ENCODE assay signal across 7 mouse cellular contexts in genomic region chr13:31559419-31560144, GRCm38 (mm10). TPM values are rescaled to one million over a fixed set of nuclear protein-coding genes. Genes with fewer than 3 reads are reported as not detected.
A peak's percentile ranks its signal among the peaks of the same experiment; 100 is the strongest.
DNase-seq lines count a peak whose midpoint lies in the region; ATAC-seq lines count a peak whose summit lies in the region.

No protein-coding gene starts in this region.

- peak overlapping the region; percentile 93 for H3K4me2 ChIP-seq in limb, embryonic 11.5 days (ENCODE audit: low read depth, severe bottlenecking)

- no peaks in the 10 kb centered on the region for H3K36me3 ChIP-seq in limb, embryonic 11.5 days (ENCODE audit: control insufficient read depth, insufficient read depth, low read length)

- peak overlapping the region; percentile 53 for H3K4me3 ChIP-seq in limb, embryonic 11.5 days (ENCODE audit: low read depth, low read length)

- WGBS in limb, embryonic 11.5 days, result under 1% methylated on average over 90 of the region's 92 CpGs

- 0 out of 2 replicates have a peak, but pooled peaks have one; percentile 33 for ATAC-seq in limb, embryonic 11.5 days (ENCODE audit: insufficient number of reproducible peaks, low FRiP score, low TSS enrichment, low read depth)

- H3K4me1 ChIP-seq in limb, embryonic 11.5 days (ENCODE audit: control insufficient read depth, insufficient read depth, low read length), result peaks cover 16% of the 10 kb centered on the region

- no peaks in the 10 kb centered on the region for H3K9me3 ChIP-seq in limb, embryonic 11.5 days (ENCODE audit: control insufficient read depth, low read length)

- peak; percentile 66 to 67 for DNase-seq in adrenal gland, adult 18-20 months (ENCODE audit: low spot score in 2 of 2)
- peak; percentile 7 for DNase-seq in cerebellum, adult 9-11 months
- peak; percentile 62 for DNase-seq in gastrocnemius, postnatal 10 days
- peak; percentile 53 for DNase-seq in induced T-regulatory cell, adult 2 months (ENCODE audit: low read depth)
- DNase-seq in limb, embryonic 11.5 days (ENCODE audit: low spot score), result peak; percentile 82
- peak; percentile 65 for DNase-seq in mesoderm, embryonic 11.5 days (ENCODE audit: low read depth, low spot score)
- DNase-seq in spleen, postnatal 10 days (ENCODE audit: low spot score in 2 of 2), result peak; percentile 22 to 49

- 0 out of 2 replicates have a peak overlapping the region, but pooled peaks have one; percentile 7 for H3K9ac ChIP-seq in limb, embryonic 11.5 days (ENCODE audit: low read length)

- peaks cover 80% of the 10 kb centered on the region for H3K27me3 ChIP-seq in limb, embryonic 11.5 days (ENCODE audit: control insufficient read depth, insufficient read depth, low read length)

- no peak overlapping the region for H3K27ac ChIP-seq in limb, embryonic 11.5 days (replicated peaks; ENCODE audit: low read depth, low read length)

RNA-seq across cellular contexts. Expression of gene A530084C06Rik, which starts 0.4 kb away (rescaled TPM):
- not detected for total RNA-seq in adrenal gland, adult 18-20 months (2021)
- not detected for total RNA-seq in gastrocnemius, postnatal 10 days (2021)
- polyA plus RNA-seq in limb, embryonic 11.5 days (2014; fragmentation: Nextera tagmentation; extraction: Ambion mirVana), result not detected in 2 replicates

RNA-seq across cellular contexts. Expression of gene Foxq1, which starts 3.6 kb away (rescaled TPM):
- total RNA-seq in adrenal gland, adult 18-20 months (2021), result under 1 TPM in 1 of 2 experiments, not detected in 1; 0.10 TPM
- total RNA-seq in gastrocnemius, postnatal 10 days (2021), result not detected
- 0.08 and 0.11 TPM in 2 replicates for polyA plus RNA-seq in limb, embryonic 11.5 days (2014; fragmentation: Nextera tagmentation; extraction: Ambion mirVana)

Comparison
In these comparisons a context has a peak if more than half of its experiments do, and no peak if none do; other contexts are left out.
1. DNase-seq: peak in every context shown above with its lines; median percentile 82 in limb, embryonic 11.5 days; 66 in adrenal gland, adult 18-20 months; 65 in mesoderm, embryonic 11.5 days; 62 in gastrocnemius, postnatal 10 days; 53 in induced T-regulatory cell, adult 2 months; 36 in spleen, postnatal 10 days; 7 in cerebellum, adult 9-11 months.